Mouse (Mus musculus): Measurements from ENCODE around the gene Fgf22.
"Not testable (repeated sequence)": the region's sequence is repeated elsewhere in the genome, so short reads cannot be mapped to it uniquely, and the experiment has no call there.

The Fgf22 gene

GRCm38 (mm10) chr10:79733847-79734246 is 21.0 kb upstream of the Fgf22 start:
- no peak for DNase-seq

GRCm38 (mm10) chr10:79735361-79735760 is 19.5 kb upstream of the Fgf22 start:
- DNase-seq = no peak

GRCm38 (mm10) chr10:79736706-79737105 is 18.2 kb upstream of the Fgf22 start:
- no peak for DNase-seq

GRCm38 (mm10) chr10:79738259-79738658 is 16.6 kb upstream of the Fgf22 start:
- no peak for DNase-seq

- no peak for DNase-seq
These were observed 15.6 kb upstream of the Fgf22 start for GRCm38 (mm10) chr10:79739234-79739633.

GRCm38 (mm10) chr10:79740863-79741262 is 14.0 kb upstream of the Fgf22 start:
- no peak for DNase-seq

GRCm38 (mm10) chr10:79743161-79743560 is 11.7 kb upstream of the Fgf22 start:
- DNase-seq = no peak

- DNase-seq = no peak
These were observed 11.1 kb upstream of the Fgf22 start for GRCm38 (mm10) chr10:79743650-79744365.

GRCm38 (mm10) chr10:79745411-79745810 is 9.5 kb upstream of the Fgf22 start:
- peak; percentile 37 for DNase-seq

GRCm38 (mm10) chr10:79745898-79746773 is 8.7 kb upstream of the Fgf22 start, which contains the start of gene Polrmt:
Gene Polrmt (minus strand): TSS chr10:79746581.
- peak; percentile 98 for DNase-seq

GRCm38 (mm10) chr10:79746774-79747151 is 8.1 kb upstream of the Fgf22 start:
- no peak for DNase-seq

GRCm38 (mm10) chr10:79748496-79748895 is 6.4 kb upstream of the Fgf22 start:
- DNase-seq = no peak

- DNase-seq = no peak
These were observed 978 bp downstream of the Fgf22 start for GRCm38 (mm10) chr10:79755854-79756253.

GRCm38 (mm10) chr10:79756660-79757059 is 1.8 kb downstream of the Fgf22 start:
- no peak for DNase-seq

GRCm38 (mm10) chr10:79759675-79760074 is 4.8 kb downstream of the Fgf22 start:
- DNase-seq = not testable (repeated sequence)

- no peak for DNase-seq
These were observed 5.8 kb downstream of the Fgf22 start for GRCm38 (mm10) chr10:79760603-79761143.

GRCm38 (mm10) chr10:79762875-79763274 is 8.0 kb downstream of the Fgf22 start:
- no peak for DNase-seq

- no peak for DNase-seq
These were observed 9.4 kb downstream of the Fgf22 start for GRCm38 (mm10) chr10:79764234-79764633.

GRCm38 (mm10) chr10:79765228-79765745 is 10.4 kb downstream of the Fgf22 start:
- peak; percentile 44 for DNase-seq

- no peak for DNase-seq
These were observed 11.2 kb downstream of the Fgf22 start for GRCm38 (mm10) chr10:79766001-79766507.

- peak; percentile 100 for DNase-seq
These were observed 11.8 kb downstream of the Fgf22 start, which contains the start of gene Rnf126 for GRCm38 (mm10) chr10:79766508-79767325. Gene Rnf126 (minus strand): TSS chr10:79766952.
